ENCODE assay signal across 17 mouse cellular contexts in genomic region chr3:68675216-68675835, GRCm38 (mm10). TPM values are rescaled to one million over a fixed set of nuclear protein-coding genes. Genes with fewer than 3 reads are reported as not detected.
DNase-seq lines count a peak whose midpoint lies in the region; ATAC-seq lines count a peak whose summit lies in the region.
"Had no signal": no experiment of that assay in that cellular context is flagged by ENCODE, and none has a peak within 500 bp of the region (broad histone marks: within the 10 kb centered on the region; RNA-seq: fewer than 3 reads in every experiment).

No protein-coding gene starts in this region.

- WGBS in kidney, embryonic 16.5 days = 80% methylated on average over 12 of the region's 12 CpGs
- 60% methylated on average over 12 of the region's 12 CpGs for WGBS in midbrain, embryonic 14.5 days
- 90% methylated on average over 12 of the region's 12 CpGs for WGBS in midbrain, embryonic 10.5 days

- H3K4me2 ChIP-seq in kidney, embryonic 16.5 days (replicated peaks; ENCODE audit: low read depth, low read length) = no peak overlapping the region
- H3K4me2 ChIP-seq in midbrain, embryonic 14.5 days (ENCODE audit: low read length) = no peak overlapping the region
- H3K4me2 ChIP-seq: hindbrain, embryonic 15.5 days; limb, embryonic 13.5 days had no signal

- H3K27me3 ChIP-seq in kidney, embryonic 16.5 days (ENCODE audit: insufficient read depth, low read length) = no peaks in the 10 kb centered on the region
- no peaks in the 10 kb centered on the region for H3K27me3 ChIP-seq in midbrain, embryonic 14.5 days (ENCODE audit: control insufficient read depth, insufficient read depth, low read length)
- H3K27me3 ChIP-seq in midbrain, embryonic 10.5 days (ENCODE audit: low read depth, poor library complexity, severe bottlenecking) = no peaks in the 10 kb centered on the region
- H3K27me3 ChIP-seq: hindbrain, embryonic 15.5 days; limb, embryonic 13.5 days had no signal

- H3K4me3 ChIP-seq in kidney, embryonic 16.5 days (ENCODE audit: low read length) = no peak overlapping the region
- H3K4me3 ChIP-seq in midbrain, embryonic 14.5 days (replicated peaks; ENCODE audit: low read depth, low read length) = no peak overlapping the region
- H3K4me3 ChIP-seq in midbrain, embryonic 10.5 days = no peak overlapping the region
- H3K4me3 ChIP-seq: heart, adult 2 months; hindbrain, embryonic 15.5 days; limb, embryonic 13.5 days had no signal

- H3K4me1 ChIP-seq in kidney, embryonic 16.5 days (ENCODE audit: insufficient read depth, low read length) = peaks cover 16% of the 10 kb centered on the region
- no peaks in the 10 kb centered on the region for H3K4me1 ChIP-seq in midbrain, embryonic 14.5 days (ENCODE audit: control insufficient read depth, insufficient read depth, low read length)
- H3K4me1 ChIP-seq in midbrain, embryonic 10.5 days = peaks cover 8% of the 10 kb centered on the region; the same call in 1 of the 2 replicates
- H3K4me1 ChIP-seq: hindbrain, embryonic 15.5 days; limb, embryonic 13.5 days had no signal

- no peak overlapping the region for H3K9ac ChIP-seq in kidney, embryonic 16.5 days (replicated peaks; ENCODE audit: low read length)
- H3K9ac ChIP-seq in midbrain, embryonic 14.5 days (replicated peaks; ENCODE audit: low read length) = no peak overlapping the region
- H3K9ac ChIP-seq: hindbrain, embryonic 15.5 days; limb, embryonic 13.5 days; liver, embryonic 14.5 days had no signal

- peak overlapping the region; percentile 53 for H3K27ac ChIP-seq in kidney, embryonic 16.5 days (ENCODE audit: low read length)
- H3K27ac ChIP-seq in midbrain, embryonic 14.5 days (replicated peaks; ENCODE audit: low read depth, low read length) = no peak overlapping the region
- no peak overlapping the region for H3K27ac ChIP-seq in midbrain, embryonic 10.5 days (replicated peaks)
- H3K27ac ChIP-seq: heart, adult 2 months; hindbrain, embryonic 15.5 days; limb, embryonic 13.5 days; liver, embryonic 14.5 days; macrophage had no signal

- no peaks in the 10 kb centered on the region for H3K36me3 ChIP-seq in kidney, embryonic 16.5 days (ENCODE audit: insufficient read depth, low read length)
- no peaks in the 10 kb centered on the region for H3K36me3 ChIP-seq in midbrain, embryonic 14.5 days (ENCODE audit: control insufficient read depth, insufficient read depth, low read length)
- no peaks in the 10 kb centered on the region for H3K36me3 ChIP-seq in midbrain, embryonic 10.5 days
- H3K36me3 ChIP-seq: G1E; hindbrain, embryonic 15.5 days; limb, embryonic 13.5 days had no signal

- intact Hi-C loops in left cerebral cortex, postnatal 36 days (cut with DNase I) = loop anchor here (5.0 kb wide), 1 partner anchor 68 kb away; no protein-coding TSS in a partner anchor

- no peaks in the 10 kb centered on the region for H3K9me3 ChIP-seq in kidney, embryonic 16.5 days (ENCODE audit: low read length)
- H3K9me3 ChIP-seq in midbrain, embryonic 14.5 days (ENCODE audit: control insufficient read depth, low read length) = no peaks in the 10 kb centered on the region
- no peaks in the 10 kb centered on the region for H3K9me3 ChIP-seq in midbrain, embryonic 10.5 days (replicated peaks)
- H3K9me3 ChIP-seq: hindbrain, embryonic 15.5 days; limb, embryonic 13.5 days had no signal

- no peak for DNase-seq in frontal cortex, postnatal 25 days (ENCODE audit: low spot score in 2 of 2)
- no peak for DNase-seq in kidney, adult 9 months
- DNase-seq in midbrain, embryonic 14.5 days = peak; percentile 46
- DNase-seq in midbrain, embryonic 10.5 days (ENCODE audit: low spot score) = no peak
- peak; percentile 51 to 56 for DNase-seq in left cerebral cortex, postnatal 36 days (ENCODE audit: low spot score in 2 of 2)
- no peak for DNase-seq in layer of hippocampus, postnatal 36 days
- DNase-seq: heart, adult 2 months had no signal

- peak; percentile 77 for ATAC-seq in frontal cortex, adult (ENCODE audit: low TSS enrichment)
- no peak for ATAC-seq in kidney, embryonic 16.5 days (ENCODE audit: low FRiP score, low TSS enrichment)
- ATAC-seq in midbrain, embryonic 14.5 days (ENCODE audit: low FRiP score, low TSS enrichment) = no peak
- ATAC-seq: CD4-positive, CD25-positive, alpha-beta regulatory T cell, adult 4 months; forebrain, embryonic 14.5 days; intestine, embryonic 16.5 days had no signal

RNA-seq across cellular contexts. Expression of gene Il12a, which starts 15.1 kb away (rescaled TPM):
- polyA plus RNA-seq in kidney, embryonic 16.5 days (2015; fragmentation: Nextera tagmentation; extraction: Ambion mirVana) = 0.41 TPM in 1 of 2 replicates, not detected in the other
- not detected in 2 replicates for polyA plus RNA-seq in midbrain, embryonic 14.5 days (2014; fragmentation: Nextera tagmentation; extraction: Ambion mirVana)
- not detected in 2 replicates for polyA plus RNA-seq in midbrain, embryonic 10.5 days (2016; fragmentation: Nextera tagmentation; extraction: Ambion mirVana)
- total RNA-seq in left cerebral cortex, postnatal 36 days (2021) = 1 to 10 TPM; 3.1 to 4.3 TPM
- total RNA-seq in layer of hippocampus, postnatal 36 days (2021) = under 1 TPM; 0.40 to 0.55 TPM
- polyA plus RNA-seq: G1E; intestine, embryonic 16.5 days had no signal

Comparison
In these comparisons a context has a peak if more than half of its experiments do, and no peak if none do; other contexts are left out.
1. DNase-seq: peak in midbrain, embryonic 14.5 days (single experiment) and left cerebral cortex, postnatal 36 days (2 of 2); none in frontal cortex, postnatal 25 days (0 of 2), kidney, adult 9 months (single experiment), midbrain, embryonic 10.5 days (single experiment) and layer of hippocampus, postnatal 36 days (0 of 2).